Mouse (Mus musculus) liver, adult (tissue): Measurements from ENCODE around the gene Maml1.

Experiments
- GATA4 ChIP-seq: IDR thresholded peaks from 2 replicates; pipeline ENCODE4 v1.6.1; 2014; ENCODE audit warnings: mild to moderate bottlenecking, low read length; ENCODE audit not compliant: insufficient replicate concordance

Maml1 gene

DNA sequence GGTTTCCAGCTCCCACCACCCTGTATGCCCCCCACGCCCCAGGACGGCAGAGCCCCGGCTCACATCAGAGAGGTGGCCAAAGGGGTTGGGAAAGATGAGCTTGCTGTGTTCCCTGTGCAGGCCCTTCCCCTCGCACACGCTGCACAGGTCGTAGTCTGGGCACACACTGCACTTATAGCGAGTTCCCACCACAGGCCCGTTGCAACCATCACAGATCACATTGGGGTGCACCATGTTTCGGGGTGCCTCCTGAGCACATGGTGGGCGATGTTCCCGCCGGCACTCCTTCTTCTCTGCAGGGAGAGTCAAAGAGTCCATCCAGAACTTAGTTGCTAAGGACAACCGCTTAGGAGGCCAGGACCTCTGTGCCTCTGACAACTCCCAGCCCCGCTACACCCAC, 84.8 kb downstream of the Maml1 start:
- no peak for TF ChIP-seq GATA4

GRCm38 (mm10) chr11:50206037-50206436, 86.1 kb downstream of the Maml1 start:
- TF ChIP-seq GATA4: no peak
